Mouse (Mus musculus) neural tube, embryonic 12.5 days (tissue): ENCODE measurements around the gene Pld6. TPM values are rescaled to one million over a fixed set of nuclear protein-coding genes. Genes with fewer than 3 reads are reported as not detected.

Source experiments
- ATAC-seq: fragments of 200-750 bp; cut with Nextera tagmentation; 2 replicates; pipeline ENCODE4 v1.8.0; 2017; ENCODE audit warnings: low read depth, mild to moderate bottlenecking, moderate TSS enrichment, moderate library complexity; ENCODE audit not compliant: low FRiP score
- H3K27ac ChIP-seq: fragments of 300-500 bp; sonication (generic); 2 replicates; pipeline ENCODE4 v1.5.1; 2016
- H3K27me3 ChIP-seq: fragments of 300-500 bp; sonication (generic); replicated peaks from 2 replicates; pipeline ENCODE4 v1.6.1; 2016; ENCODE audit warnings: mild to moderate bottlenecking
- H3K36me3 ChIP-seq: fragments of 300-500 bp; sonication (generic); 2 replicates; pipeline ENCODE4 v1.6.1; 2016; ENCODE audit warnings: mild to moderate bottlenecking
- H3K4me1 ChIP-seq: fragments of 300-500 bp; sonication (generic); 2 replicates; pipeline ENCODE4 v1.6.1; 2016
- H3K4me2 ChIP-seq: fragments of 300-500 bp; sonication (generic); replicated peaks from 2 replicates; pipeline ENCODE4 v1.6.1; 2016; ENCODE audit warnings: mild to moderate bottlenecking
- H3K4me3 ChIP-seq: fragments of 300-500 bp; sonication (generic); 2 replicates; pipeline ENCODE4 v1.5.1; 2016
- H3K9ac ChIP-seq: fragments of 300-500 bp; sonication (generic); 2 replicates; pipeline ENCODE4 v1.6.1; 2016; ENCODE audit warnings: mild to moderate bottlenecking
- H3K9me3 ChIP-seq: fragments of 300-500 bp; sonication (generic); 2 replicates; pipeline ENCODE4 v1.6.1; 2016; ENCODE audit warnings: mild to moderate bottlenecking
- WGBS: fragments of 180-500 bp; shearing (Covaris S2); methylation state at CpG from one replicate; pipeline ENCODE4 v1.1.7; 2016; 5-methylcytosine and 5-hydroxymethylcytosine counted together
- polyA plus RNA-seq: library from polyadenylated mRNA; unstranded; fragments of >200 nt; fragmentation: Nextera tagmentation; extraction: Ambion mirVana; gene quantifications from 2 replicates; pipeline ENCODE4 v1.2.1, GENCODE M21; 2016

Gene Pld6
- polyA plus RNA-seq, 1 experiment from 2014 or later = 1.0 TPM

DNA sequence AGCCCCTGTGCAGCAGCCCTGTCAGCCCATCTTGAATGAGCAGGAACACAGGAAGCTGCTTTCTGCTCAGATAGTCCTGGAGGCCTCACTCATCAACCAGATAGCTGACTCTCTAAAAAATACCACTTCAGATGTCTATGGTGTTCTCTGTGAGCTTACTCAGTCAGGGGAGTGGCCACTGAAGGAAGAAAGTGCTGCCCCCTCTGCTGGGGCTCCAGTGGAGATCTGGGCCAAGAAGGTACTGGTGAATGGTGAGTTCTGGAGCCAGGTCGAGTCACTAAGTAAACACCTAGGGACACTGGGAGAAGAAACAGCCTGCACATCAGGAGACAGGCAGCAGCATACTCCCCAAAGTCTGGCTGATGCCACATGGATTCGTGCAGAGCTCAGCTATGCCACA, 27.8 kb downstream of the Pld6 start:
- Histone ChIP-seq H3K9me3 (no peaks in the 10 kb centered on the region), H3K36me3 (peaks cover 89% of the 10 kb centered on the region), H3K27me3 (no peaks in the 10 kb centered on the region), H3K9ac (no peak overlapping the region), H3K4me3 (no peak overlapping the region), H3K4me1 (no peaks in the 10 kb centered on the region), H3K27ac (no peak overlapping the region), H3K4me2 (no peak overlapping the region)
- 90% methylated on average over 2 of the region's 2 CpGs for WGBS
- no peak for ATAC-seq

DNA sequence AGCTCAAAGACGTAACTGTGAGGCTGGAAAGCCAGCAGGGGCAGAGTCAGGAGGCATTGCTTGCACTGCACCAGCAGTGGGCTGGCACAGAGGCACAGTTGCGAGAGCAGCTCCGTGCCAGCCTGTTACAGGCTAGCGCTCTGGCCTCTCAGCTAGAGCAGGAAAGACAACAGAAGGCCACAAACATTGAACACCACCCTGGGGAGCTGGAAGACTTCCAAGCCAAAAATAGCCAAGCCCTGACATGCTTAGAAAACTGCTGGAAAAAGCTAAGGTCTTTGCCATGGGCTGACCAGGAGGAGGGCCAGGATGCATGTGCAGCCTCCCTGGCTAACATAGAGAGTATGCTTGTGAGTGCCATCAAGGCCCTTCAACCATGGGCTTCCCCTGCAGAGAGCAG, 28.3 kb downstream of the Pld6 start:
- Histone ChIP-seq H3K36me3 (peaks cover 87% of the 10 kb centered on the region), H3K9me3 (no peaks in the 10 kb centered on the region), H3K4me3 (no peak overlapping the region), H3K27ac (no peak overlapping the region), H3K27me3 (no peaks in the 10 kb centered on the region), H3K4me1 (no peaks in the 10 kb centered on the region), H3K4me2 (no peak overlapping the region), H3K9ac (no peak overlapping the region)
- ATAC-seq = no peak
- WGBS = 88% methylated on average over 4 of the region's 4 CpGs

DNA sequence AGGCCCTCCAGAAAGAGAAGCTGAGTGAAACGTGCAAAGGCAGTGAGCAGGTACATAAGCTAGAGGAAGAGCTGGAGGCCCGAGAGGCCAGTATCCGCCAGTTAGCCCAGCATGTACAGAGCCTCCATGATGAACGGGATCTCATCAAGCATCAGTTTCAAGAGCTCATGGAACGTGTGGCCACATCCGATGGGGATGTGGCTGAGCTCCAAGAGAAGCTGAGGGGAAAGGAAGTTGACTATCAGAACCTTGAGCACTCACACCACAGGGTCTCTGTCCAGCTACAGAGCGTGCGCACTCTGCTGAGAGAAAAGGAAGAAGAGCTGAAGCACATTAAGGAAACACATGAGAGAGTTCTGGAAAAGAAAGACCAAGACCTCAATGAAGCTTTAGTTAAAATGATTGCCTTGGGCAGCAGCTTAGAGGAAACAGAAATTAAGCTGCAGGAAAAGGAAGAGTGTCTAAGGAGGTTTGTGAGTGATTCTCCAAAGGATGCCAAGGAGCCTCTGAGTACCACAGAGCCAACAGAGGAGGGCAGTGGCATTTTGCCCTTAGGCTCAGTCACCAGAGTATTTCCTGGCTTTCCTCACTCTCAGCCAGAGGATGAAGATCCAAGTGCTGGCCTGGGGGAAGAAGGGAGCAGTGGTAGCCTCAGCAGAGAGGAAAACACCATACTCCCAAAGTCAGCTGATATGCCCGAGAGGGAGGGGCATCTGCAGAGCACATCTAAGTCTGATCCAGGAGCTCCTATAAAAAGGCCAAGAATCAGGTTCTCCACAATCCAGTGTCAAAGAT, 29.1 kb downstream of the Pld6 start:
- Histone ChIP-seq H3K4me1 (no peaks in the 10 kb centered on the region), H3K4me3 (no peak overlapping the region), H3K27me3 (no peaks in the 10 kb centered on the region), H3K4me2 (no peak overlapping the region), H3K9ac (no peak overlapping the region), H3K27ac (no peak overlapping the region), H3K9me3 (no peaks in the 10 kb centered on the region), H3K36me3 (peaks cover 87% of the 10 kb centered on the region)
- 95% methylated on average over 9 of the region's 9 CpGs for WGBS
- no peak for ATAC-seq

DNA sequence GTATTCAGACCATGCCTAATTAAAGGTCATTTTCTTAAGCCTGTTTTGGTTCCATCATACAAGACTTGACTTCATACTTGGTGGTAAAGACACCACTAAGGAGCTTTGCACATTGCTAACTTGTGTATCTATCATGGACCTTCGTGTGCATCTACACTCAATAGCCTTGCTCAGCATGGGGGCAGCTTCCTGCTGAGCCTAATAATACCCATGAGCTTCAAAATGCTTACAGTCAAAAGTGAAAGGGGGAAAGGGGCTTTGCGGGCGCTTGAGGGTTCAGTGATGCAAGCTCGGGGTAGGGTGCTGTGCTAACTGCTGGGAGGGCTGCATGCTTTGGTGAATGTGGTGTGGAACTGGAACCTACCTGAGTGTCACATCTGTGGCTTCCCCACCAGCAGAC, 31.1 kb downstream of the Pld6 start:
- Histone ChIP-seq H3K27me3 (no peaks in the 10 kb centered on the region), H3K4me1 (no peaks in the 10 kb centered on the region), H3K4me3 (no peak overlapping the region), H3K9ac (no peak overlapping the region), H3K36me3 (peaks cover 93% of the 10 kb centered on the region), H3K4me2 (no peak overlapping the region), H3K9me3 (no peaks in the 10 kb centered on the region), H3K27ac (no peak overlapping the region)
- no peak for ATAC-seq
- WGBS = 56% methylated on average over 4 of the region's 4 CpGs

DNA sequence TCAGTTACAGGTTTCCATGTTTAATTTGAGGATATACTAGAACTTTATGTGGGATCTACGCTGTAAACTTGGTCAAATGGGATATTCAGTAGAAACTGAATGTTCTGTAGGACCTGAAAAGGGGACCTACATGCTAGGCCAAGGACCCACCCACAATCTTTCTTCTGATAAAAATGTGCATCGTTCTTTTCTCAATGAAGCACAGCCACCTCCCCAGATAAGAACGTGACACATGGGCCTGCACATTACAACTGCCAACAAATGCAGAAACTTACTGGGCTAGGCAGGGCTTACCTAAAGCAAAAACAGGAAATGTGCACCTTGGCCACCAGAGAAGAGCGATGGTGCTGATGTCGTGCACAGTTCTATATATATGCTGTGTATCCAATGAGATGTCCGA, 32.9 kb downstream of the Pld6 start:
- no peak overlapping the region for H3K4me2 ChIP-seq
- no peaks in the 10 kb centered on the region for H3K4me1 ChIP-seq
- ATAC-seq = no peak
- no peak overlapping the region for H3K27ac ChIP-seq
- H3K9ac ChIP-seq = no peak overlapping the region
- WGBS = 96% methylated on average over 6 of the region's 6 CpGs
- H3K9me3 ChIP-seq = no peaks in the 10 kb centered on the region
- H3K27me3 ChIP-seq = no peaks in the 10 kb centered on the region
- peaks cover 83% of the 10 kb centered on the region for H3K36me3 ChIP-seq
- no peak overlapping the region for H3K4me3 ChIP-seq

DNA sequence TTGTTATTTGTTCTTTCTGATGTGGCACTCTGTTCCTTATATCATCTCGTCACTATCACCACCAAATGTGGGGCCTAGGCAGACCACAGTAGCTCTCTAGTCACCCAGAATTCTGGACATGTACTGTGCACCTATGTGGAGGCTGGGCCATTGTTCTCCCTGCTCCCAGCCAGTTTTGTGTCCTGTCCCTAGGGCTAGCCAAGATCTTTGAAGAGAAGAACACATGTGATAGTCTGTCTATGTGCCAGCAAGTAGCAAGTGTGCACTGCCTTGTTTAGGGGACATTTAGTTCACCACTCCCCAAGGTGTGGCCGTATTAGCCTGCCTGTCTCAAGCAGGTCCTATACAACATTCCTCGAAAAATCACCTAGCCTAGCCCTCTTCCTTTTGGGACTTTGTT, 38.4 kb downstream of the Pld6 start:
- Histone ChIP-seq H3K4me3 (no peak overlapping the region), H3K27ac (no peak overlapping the region), H3K9ac (no peak overlapping the region), H3K9me3 (no peaks in the 10 kb centered on the region), H3K4me2 (no peak overlapping the region), H3K4me1 (no peaks in the 10 kb centered on the region), H3K27me3 (no peaks in the 10 kb centered on the region), H3K36me3 (peaks cover 58% of the 10 kb centered on the region)
- WGBS = 96% methylated on average over 3 of the region's 3 CpGs
- ATAC-seq = no peak

DNA sequence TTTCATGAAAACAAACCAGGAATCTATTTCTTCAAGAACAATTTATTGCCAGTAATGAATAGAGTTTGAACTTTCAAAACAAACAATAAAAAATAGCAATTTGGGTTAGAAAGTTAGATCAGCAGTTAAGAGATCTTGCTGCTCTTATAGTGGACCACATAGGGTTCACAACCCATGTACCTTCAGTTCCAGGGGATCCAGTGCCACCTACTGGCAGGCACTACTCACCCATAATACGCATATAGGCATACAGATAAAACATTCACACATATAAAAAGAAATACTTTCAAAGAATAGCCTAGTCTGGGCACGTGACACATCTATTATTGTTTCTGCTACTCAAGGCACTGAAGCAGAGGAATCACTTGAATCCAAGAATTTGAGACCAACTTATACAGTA, 40.8 kb downstream of the Pld6 start:
- no peaks in the 10 kb centered on the region for H3K4me1 ChIP-seq
- no peak overlapping the region for H3K4me3 ChIP-seq
- H3K27me3 ChIP-seq = no peaks in the 10 kb centered on the region
- no peaks in the 10 kb centered on the region for H3K9me3 ChIP-seq
- 93% methylated on average over 2 of the region's 2 CpGs for WGBS
- no peak overlapping the region for H3K4me2 ChIP-seq
- ATAC-seq = no peak
- H3K36me3 ChIP-seq = peaks cover 59% of the 10 kb centered on the region
- H3K9ac ChIP-seq = no peak overlapping the region
- H3K27ac ChIP-seq = no peak overlapping the region

DNA sequence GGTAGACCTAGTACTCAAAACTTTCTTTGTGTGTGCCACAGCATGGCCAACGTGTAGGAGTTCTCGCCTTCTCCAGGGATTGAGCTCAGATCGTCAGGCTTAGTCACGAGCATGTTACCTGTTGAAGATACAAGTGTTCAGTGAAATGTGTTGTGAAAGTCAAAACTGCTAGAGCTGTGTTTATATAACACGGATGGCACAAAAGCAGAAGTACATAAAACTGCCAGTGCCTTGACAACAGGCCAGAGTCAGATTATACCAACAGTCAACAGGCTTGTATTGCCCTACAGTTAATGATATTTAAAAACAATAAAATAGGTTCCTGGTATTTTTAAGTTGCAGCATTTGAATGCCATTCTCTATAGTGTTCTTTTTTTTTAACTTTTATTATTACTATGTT, 41.6 kb downstream of the Pld6 start:
- H3K4me2 ChIP-seq = no peak overlapping the region
- ATAC-seq = no peak
- no peak overlapping the region for H3K27ac ChIP-seq
- no peak overlapping the region for H3K9ac ChIP-seq
- H3K27me3 ChIP-seq = no peaks in the 10 kb centered on the region
- 95% methylated on average over 5 of the region's 5 CpGs for WGBS
- peaks cover 60% of the 10 kb centered on the region for H3K36me3 ChIP-seq
- H3K4me3 ChIP-seq = no peak overlapping the region
- no peaks in the 10 kb centered on the region for H3K9me3 ChIP-seq
- no peaks in the 10 kb centered on the region for H3K4me1 ChIP-seq

DNA sequence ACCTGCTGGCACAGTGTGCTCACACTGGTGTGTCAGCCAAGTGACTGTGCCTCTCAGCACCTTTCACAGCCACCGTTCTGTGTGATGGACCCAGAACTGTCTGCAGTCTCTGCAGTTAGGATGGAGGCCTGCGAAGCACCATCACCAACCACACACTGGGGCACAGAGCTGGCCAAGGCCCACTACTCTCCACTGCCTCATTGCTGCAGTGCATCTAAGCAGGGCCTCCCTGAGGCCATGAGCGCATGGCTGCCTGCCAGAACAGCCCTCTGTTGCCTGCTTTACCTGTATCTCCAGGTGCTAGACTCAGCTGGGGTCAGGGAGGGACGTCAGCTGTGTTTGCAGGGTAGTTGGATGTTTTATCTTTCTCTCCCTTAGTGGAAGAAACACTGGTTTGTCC, 43.1 kb downstream of the Pld6 start:
- ATAC-seq = no peak
- WGBS = 93% methylated on average over 4 of the region's 4 CpGs
- Histone ChIP-seq H3K27ac (no peak overlapping the region), H3K4me2 (no peak overlapping the region), H3K9me3 (no peaks in the 10 kb centered on the region), H3K36me3 (peaks cover 68% of the 10 kb centered on the region), H3K27me3 (no peaks in the 10 kb centered on the region), H3K4me3 (no peak overlapping the region), H3K4me1 (no peaks in the 10 kb centered on the region), H3K9ac (no peak overlapping the region)

DNA sequence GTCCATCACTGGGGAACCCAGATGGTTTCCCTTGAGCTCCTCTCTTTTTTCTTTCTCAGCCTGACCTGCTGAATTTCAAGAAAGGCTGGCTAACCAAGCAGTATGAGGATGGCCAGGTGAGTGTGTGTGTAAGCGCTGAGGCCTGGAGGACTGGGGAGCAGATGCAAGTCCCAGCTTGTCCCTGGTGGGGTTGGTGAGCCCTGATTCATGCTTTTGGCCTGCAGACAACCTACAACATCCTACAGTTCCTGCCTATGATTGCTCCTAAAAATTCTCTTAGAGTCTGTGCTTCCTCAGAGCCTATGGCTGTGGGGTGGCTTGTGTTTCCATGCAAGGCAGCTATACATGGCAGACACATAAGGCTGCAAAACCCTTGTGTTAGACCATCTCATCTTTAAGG, 43.7 kb downstream of the Pld6 start:
- Histone ChIP-seq H3K9ac (no peak overlapping the region), H3K27ac (no peak overlapping the region), H3K4me2 (no peak overlapping the region), H3K4me3 (no peak overlapping the region), H3K9me3 (no peaks in the 10 kb centered on the region), H3K36me3 (peaks cover 68% of the 10 kb centered on the region), H3K4me1 (no peaks in the 10 kb centered on the region), H3K27me3 (no peaks in the 10 kb centered on the region)
- 96% methylated on average over 1 of the region's 1 CpGs for WGBS
- ATAC-seq = no peak

DNA sequence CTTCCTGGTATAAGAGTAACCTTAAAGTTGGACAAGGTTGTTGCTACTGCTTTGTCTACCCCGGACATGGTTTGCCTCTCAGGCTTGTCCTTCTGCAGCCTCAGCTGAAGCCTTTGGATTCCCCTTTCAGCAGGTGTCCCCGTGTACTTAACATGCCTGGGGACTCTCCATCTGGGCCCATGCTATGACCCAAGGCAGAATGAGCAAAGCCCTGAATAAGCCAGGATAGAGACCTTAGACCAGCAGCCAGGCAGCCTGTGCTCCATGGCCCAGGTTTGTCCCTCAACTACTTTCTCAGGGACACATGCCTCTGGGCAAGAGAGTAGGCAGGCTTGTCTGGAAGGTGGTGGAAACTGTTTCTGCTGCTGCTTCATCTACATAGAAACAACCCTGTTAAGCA, 44.1 kb downstream of the Pld6 start:
- Histone ChIP-seq H3K4me3 (no peak overlapping the region), H3K9ac (no peak overlapping the region), H3K9me3 (no peaks in the 10 kb centered on the region), H3K4me2 (no peak overlapping the region), H3K27ac (no peak overlapping the region), H3K27me3 (no peaks in the 10 kb centered on the region), H3K36me3 (peaks cover 71% of the 10 kb centered on the region), H3K4me1 (no peaks in the 10 kb centered on the region)
- 90% methylated on average over 2 of the region's 2 CpGs for WGBS
- ATAC-seq = no peak

DNA sequence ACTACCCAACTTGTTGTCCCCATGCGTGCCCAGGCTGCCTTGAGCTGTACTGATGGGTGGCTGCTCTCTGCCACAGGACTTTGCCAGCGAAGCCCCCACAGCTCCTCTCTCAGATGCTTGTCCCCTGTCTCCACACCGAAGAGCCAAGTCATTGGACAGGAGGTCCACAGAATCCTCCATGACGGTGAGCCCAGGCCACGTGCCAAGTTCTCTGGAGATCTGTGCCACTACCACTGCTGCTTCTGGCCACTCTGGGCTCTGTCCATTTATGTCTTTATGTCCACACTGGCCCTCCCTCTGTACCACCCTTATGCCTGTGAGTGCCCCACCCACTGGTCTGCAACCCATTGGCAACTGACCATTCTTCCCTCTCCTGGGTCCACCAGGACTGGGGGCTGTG, 45.5 kb downstream of the Pld6 start:
- 97% methylated on average over 5 of the region's 5 CpGs for WGBS
- H3K36me3 ChIP-seq = peaks cover 85% of the 10 kb centered on the region

DNA sequence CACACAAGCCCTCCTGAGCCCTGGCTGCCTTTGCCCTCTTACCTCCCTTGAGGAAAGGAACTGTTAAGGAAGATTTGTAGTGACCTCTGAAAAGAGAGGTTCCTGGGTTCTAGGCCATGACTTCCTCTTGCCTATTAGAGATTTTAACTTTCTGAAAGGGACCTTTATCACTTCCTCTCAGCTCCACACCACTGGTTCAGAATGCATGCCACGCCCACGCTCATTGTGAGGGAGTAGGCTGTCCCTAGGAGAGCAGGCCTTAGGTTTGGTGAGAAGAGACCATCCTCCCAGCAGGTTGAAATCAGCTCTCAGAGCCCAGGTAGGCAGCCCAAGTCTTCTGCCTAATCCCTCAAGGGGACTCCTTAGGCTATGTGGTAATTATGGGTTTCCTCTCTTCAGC, 47.4 kb downstream of the Pld6 start:
- Histone ChIP-seq H3K9me3 (no peaks in the 10 kb centered on the region), H3K27ac (no peak overlapping the region), H3K27me3 (no peaks in the 10 kb centered on the region), H3K9ac (no peak overlapping the region), H3K4me2 (no peak overlapping the region), H3K4me3 (no peak overlapping the region), H3K36me3 (peaks cover 91% of the 10 kb centered on the region), H3K4me1 (no peaks in the 10 kb centered on the region)
- 89% methylated on average over 2 of the region's 2 CpGs for WGBS
- no peak for ATAC-seq

More for the DNA sequence above, 45.5 kb downstream of the Pld6 start:
- Histone ChIP-seq H3K4me2 (no peak overlapping the region), H3K4me3 (no peak overlapping the region), H3K27me3 (no peaks in the 10 kb centered on the region), H3K9me3 (no peaks in the 10 kb centered on the region), H3K27ac (no peak overlapping the region), H3K4me1 (no peaks in the 10 kb centered on the region), H3K9ac (no peak overlapping the region)
- no peak for ATAC-seq
